In the genomic region with DNA sequence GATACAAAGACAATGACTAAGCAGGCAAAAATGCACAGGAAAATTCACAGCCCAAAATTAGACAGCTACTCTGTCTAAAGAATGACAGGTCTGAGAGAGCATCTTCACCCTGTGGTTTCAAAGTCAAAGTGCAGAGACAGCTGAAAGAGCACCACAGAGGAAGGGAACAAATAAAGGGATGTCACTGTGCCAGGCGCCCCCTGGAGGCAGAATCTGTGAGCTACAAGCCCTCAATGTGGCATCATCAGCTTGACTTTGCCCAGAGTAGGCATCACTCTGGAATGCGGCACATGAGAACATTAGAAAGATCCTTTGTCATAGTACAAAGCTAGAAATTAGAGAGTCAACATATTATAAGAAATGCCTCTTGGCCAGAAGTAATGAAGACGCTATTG, we compare ENCODE assay signal across 8 mouse cellular contexts. TPM values are rescaled to one million over a fixed set of nuclear protein-coding genes. Genes with fewer than 3 reads are reported as not detected.
DNase-seq lines count a peak whose midpoint lies in the region; ATAC-seq and TF ChIP-seq lines count a peak whose summit lies in the region.

No protein-coding gene starts in this region.

- ATAC-seq in forebrain, embryonic 14.5 days, result no peak
- no peak for ATAC-seq in forebrain, embryonic 12.5 days (ENCODE audit: low FRiP score)

- H3K9ac ChIP-seq in forebrain, embryonic 14.5 days (ENCODE audit: low read length), result no peak overlapping the region
- no peak overlapping the region for H3K9ac ChIP-seq in forebrain, embryonic 12.5 days

- TF ChIP-seq CTCF in layer of hippocampus, adult 2 months (conservative IDR thresholded peaks at IDR 0.05), result peak; percentile 82

- 60% methylated on average over 3 of the region's 3 CpGs for WGBS in forebrain, embryonic 14.5 days
- WGBS in forebrain, embryonic 12.5 days, result 57% methylated on average over 3 of the region's 3 CpGs

- no peak overlapping the region for H3K27ac ChIP-seq in forebrain, embryonic 14.5 days (ENCODE audit: low read depth, low read length)
- H3K27ac ChIP-seq in forebrain, embryonic 12.5 days, result no peak overlapping the region
- no peak overlapping the region for H3K27ac ChIP-seq in layer of hippocampus, adult 2 months

- no peaks in the 10 kb centered on the region for H3K27me3 ChIP-seq in forebrain, embryonic 14.5 days (replicated peaks; ENCODE audit: control insufficient read depth, insufficient read depth, low read length)
- no peaks in the 10 kb centered on the region for H3K27me3 ChIP-seq in forebrain, embryonic 12.5 days

- no peak overlapping the region for H3K4me2 ChIP-seq in forebrain, embryonic 14.5 days (ENCODE audit: low read length)
- H3K4me2 ChIP-seq in forebrain, embryonic 12.5 days, result no peak overlapping the region

- peaks cover under 1% of the 10 kb centered on the region; the same call in 1 of the 2 replicates for H3K4me1 ChIP-seq in forebrain, embryonic 14.5 days (ENCODE audit: control insufficient read depth, insufficient read depth, low read length)
- H3K4me1 ChIP-seq in forebrain, embryonic 12.5 days, result peaks cover under 1% of the 10 kb centered on the region; the same call in 1 of the 2 replicates

- H3K36me3 ChIP-seq in forebrain, embryonic 14.5 days (ENCODE audit: control insufficient read depth, insufficient read depth, low read length), result no peaks in the 10 kb centered on the region
- H3K36me3 ChIP-seq in forebrain, embryonic 12.5 days (replicated peaks), result no peaks in the 10 kb centered on the region

- H3K4me3 ChIP-seq in forebrain, embryonic 14.5 days (ENCODE audit: low read depth, low read length), result no peak overlapping the region
- H3K4me3 ChIP-seq in forebrain, embryonic 12.5 days (replicated peaks), result no peak overlapping the region
- no peak overlapping the region for H3K4me3 ChIP-seq in layer of hippocampus, adult 2 months

- peak; percentile 36 for DNase-seq in forebrain, embryonic 14.5 days (ENCODE audit: low spot score)
- DNase-seq in ovary, postnatal 36 days (ENCODE audit: low spot score), result peak; percentile 38
- no peak for DNase-seq in ovary, postnatal 10 days (ENCODE audit: low spot score)
- DNase-seq in brain, adult 2 months (ENCODE audit: low read depth, low spot score), result peak; percentile 33
- peak in 1 of 2 experiments; percentile 41 for DNase-seq in layer of hippocampus, adult 2 months (ENCODE audit: low spot score in 2 of 2)
- peak; percentile 61 for DNase-seq in naive thymus-derived CD4-positive, alpha-beta T cell, adult 2 months (ENCODE audit: low read depth)
- no peak for DNase-seq in ovary, postnatal 14 days (ENCODE audit: low spot score)

- H3K9me3 ChIP-seq in forebrain, embryonic 14.5 days (replicated peaks; ENCODE audit: control insufficient read depth, low read length), result no peaks in the 10 kb centered on the region
- H3K9me3 ChIP-seq in forebrain, embryonic 12.5 days, result no peaks in the 10 kb centered on the region

RNA-seq across cellular contexts. Expression of gene Suclg2, which starts 49.3 kb away (rescaled TPM):
- polyA plus RNA-seq in forebrain, embryonic 14.5 days (2014; fragmentation: Nextera tagmentation; extraction: Ambion mirVana), result 21.4 and 22.3 TPM in 2 replicates
- polyA plus RNA-seq in forebrain, embryonic 12.5 days (2016; fragmentation: Nextera tagmentation; extraction: Ambion mirVana), result 35.1 and 37.9 TPM in 2 replicates
- total RNA-seq in layer of hippocampus, adult 2 months (2021), result 10 to 100 TPM; 13.3 to 16.5 TPM

Comparison
In these comparisons a context has a peak if more than half of its experiments do, and no peak if none do; other contexts are left out.
1. DNase-seq: peak in forebrain, embryonic 14.5 days (single experiment), ovary, postnatal 36 days (single experiment), brain, adult 2 months (single experiment) and naive thymus-derived CD4-positive, alpha-beta T cell, adult 2 months (single experiment); none in ovary, postnatal 10 days (single experiment) and ovary, postnatal 14 days (single experiment).